Mouse (Mus musculus) adrenal gland (tissue): ENCODE measurements around the gene Gm12166.

Experiments
- intact Hi-C: fragments of 180-260 bp; cut with DNase I; formaldehyde crosslinking; loops from one replicate; pipeline ENCODE4 v1.15.1; 2025
- long read RNA-seq, 2 experiments: library from polyadenylated mRNA; unstranded; transcript quantifications; one replicate each; pipeline ENCODE4 v2.0.0; 2020; ENCODE audit warnings: borderline replicate concordance in 1 of 2; ENCODE audit not compliant: insufficient replicate concordance in 1 of 2

Gene Gm12166
- long read RNA-seq, experiment 1, partial matches to known transcripts = 0 of 3 reads
- long read RNA-seq, experiment 1, other reads (novel, unspliced or antisense) = 0 of 3 reads
- long read RNA-seq, experiment 2, partial matches to known transcripts = 0 of 4 reads
- long read RNA-seq, experiment 2, other reads (novel, unspliced or antisense) = 0 of 4 reads

DNA sequence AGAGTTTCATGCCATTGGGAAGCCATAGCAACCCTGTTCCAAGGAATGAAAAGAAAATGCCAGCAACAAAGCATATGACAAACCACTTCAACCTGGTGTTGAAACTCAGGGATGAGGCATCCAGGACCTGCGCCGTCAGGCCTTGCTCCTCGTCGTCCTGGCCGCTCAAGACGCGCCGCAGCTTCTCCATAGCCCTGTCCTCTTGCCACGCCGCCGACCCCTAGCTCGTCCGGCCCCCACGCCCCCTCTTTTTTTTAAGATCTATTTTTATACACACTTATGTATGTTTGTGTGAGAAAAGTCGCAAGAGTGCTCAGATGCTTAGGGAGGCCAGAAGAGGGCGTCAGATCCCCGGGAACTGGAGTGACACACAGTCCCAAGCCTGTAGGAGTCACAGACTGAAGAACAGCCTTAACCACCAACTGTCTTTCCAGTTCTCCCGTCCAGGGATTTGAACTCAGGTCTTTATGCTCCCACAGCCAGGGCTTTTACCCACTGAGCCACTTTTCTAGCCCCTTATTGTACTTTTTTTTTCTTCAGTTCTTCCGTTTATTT lies at the start of gene Gm12166:
Gene Gm12166 (minus strand): TSS at position 217 of the 555 bp plus-strand sequence.
- intact Hi-C loops = loop anchor here (5.0 kb wide), 2 partner anchors 35 to 165 kb away; no protein-coding TSS in a partner anchor

DNA sequence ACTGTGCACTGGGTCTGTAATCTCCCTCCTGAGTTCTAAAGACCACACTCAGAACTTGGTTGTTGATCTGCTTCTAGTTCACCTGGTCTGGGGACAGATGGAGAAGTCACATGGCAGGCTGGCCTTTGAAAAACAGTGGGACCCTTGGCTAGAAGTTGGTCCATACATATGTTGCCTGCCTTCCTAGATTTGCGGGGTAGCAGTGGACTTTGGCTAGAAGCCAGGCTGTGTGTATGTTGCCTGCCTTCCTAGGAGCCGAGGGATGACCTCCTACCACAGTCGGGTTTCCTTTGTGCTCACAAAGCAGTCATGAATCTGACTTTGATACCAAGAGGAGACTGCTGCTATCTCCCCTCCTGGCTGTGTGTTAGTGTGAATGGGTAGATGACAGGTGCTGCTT lies 44.9 kb upstream of the Gm12166 start:
- intact Hi-C loops = no loop called here

DNA sequence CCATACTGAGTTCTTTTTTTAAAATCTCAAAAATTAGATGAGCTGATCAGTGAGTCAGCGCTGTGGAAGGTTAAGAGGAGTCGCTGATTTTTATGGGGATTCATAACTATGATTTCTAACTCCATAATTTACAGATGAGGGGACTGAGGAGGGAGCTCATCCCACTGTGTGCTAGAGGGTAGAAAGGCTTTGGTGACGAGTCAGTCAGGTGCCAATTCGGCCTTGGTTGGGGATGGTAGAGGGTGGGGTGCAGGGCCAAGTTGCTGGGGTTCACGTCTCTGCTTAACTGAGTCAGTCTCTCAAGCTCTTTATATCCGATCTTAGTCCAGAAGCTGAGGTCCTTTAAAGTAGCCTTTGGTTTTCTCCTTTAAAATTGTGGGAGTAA lies 44.1 kb upstream of the Gm12166 start:
- intact Hi-C loops = no loop called here

DNA sequence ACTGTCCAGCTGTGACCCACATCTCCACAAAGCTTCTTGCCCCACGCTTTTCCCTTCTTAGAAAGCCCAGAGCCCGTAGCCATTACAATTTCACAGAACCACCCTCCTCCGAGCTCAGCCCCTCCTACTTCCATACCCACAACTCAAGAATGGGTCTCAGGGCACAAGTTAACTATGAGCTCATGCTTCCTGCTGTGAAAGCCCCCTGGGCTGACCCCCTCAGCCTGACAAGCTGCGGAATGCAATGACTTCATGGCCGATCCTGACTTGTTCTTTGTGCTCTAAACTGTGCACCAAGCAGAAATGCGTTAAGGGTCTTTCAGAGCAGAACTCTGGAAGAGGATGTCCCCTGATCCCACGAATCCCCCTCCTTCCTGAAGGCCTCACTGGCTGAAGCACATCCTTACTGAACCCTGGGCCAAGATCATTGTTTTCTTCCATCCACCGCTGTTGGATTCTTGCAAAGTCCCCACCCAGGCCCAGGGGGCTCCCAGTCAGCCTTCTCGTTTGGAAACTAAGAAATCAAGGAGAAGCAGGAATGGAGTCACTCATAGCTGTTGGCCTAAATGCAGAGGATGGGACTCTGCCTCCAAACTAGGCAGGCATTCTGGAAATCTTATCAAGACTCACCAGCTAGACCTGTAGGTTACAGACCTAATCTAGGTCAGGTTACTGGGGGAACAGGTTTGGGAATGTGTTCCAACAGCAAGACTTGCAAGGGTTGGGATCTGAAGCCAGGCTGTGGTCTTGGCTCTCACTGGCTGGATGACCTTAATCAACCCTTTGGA lies 43.5 kb upstream of the Gm12166 start:
- intact Hi-C loops = no loop called here

DNA sequence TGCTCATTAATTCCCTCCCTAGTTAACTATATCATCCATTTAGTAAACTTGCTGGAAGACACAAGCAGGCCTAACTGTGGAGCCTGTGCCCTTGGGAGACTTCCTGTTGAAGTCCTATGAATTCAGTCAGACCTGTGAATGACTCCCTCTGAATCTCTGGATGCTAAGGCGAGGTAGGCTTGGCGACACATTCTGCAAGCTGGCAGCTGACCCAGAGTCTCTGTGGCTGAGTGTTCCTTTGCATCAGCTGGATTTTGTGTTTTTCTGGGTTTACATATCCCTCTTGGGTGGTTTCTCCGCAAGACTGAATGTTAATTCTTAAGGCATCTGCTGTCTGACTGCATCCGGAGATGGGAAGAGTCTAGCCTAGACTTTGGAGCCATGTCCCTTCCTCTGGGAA lies 40.0 kb upstream of the Gm12166 start:
- intact Hi-C loops = no loop called here

DNA sequence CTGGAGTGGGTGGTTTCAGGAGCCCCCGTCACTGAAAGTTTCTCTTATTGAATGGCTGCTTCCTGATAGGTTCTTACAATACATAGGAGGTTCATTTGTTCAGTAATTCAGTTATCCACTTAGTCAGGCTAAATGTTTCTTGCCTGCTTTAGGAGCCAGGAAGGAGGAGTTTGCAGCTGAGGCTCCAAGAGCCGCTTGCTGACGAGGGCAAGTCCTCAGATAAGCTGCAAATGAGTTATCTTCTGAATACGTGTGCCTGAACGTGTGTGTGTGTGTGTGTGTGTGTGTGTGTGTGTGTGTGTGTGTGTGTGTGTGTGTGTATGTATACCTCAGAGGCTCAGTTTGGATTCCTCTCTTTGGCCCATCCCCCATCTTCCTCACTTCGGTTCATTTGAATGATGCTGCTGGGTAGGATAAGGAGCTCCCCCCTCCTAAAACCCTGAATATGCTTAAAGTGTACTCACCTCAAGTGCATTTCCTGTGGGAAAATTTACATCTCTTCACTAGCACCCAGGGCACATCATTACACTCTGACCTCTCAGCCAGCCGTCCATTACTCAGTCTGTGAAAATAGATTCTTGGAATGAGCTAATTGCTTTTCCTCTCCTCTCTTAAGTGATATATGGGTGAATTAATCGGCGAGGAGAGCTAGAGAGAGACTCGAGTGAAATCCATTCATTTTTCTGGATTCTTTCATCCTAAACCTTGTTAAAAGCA lies 39.0 kb upstream of the Gm12166 start:
- intact Hi-C loops = no loop called here

DNA sequence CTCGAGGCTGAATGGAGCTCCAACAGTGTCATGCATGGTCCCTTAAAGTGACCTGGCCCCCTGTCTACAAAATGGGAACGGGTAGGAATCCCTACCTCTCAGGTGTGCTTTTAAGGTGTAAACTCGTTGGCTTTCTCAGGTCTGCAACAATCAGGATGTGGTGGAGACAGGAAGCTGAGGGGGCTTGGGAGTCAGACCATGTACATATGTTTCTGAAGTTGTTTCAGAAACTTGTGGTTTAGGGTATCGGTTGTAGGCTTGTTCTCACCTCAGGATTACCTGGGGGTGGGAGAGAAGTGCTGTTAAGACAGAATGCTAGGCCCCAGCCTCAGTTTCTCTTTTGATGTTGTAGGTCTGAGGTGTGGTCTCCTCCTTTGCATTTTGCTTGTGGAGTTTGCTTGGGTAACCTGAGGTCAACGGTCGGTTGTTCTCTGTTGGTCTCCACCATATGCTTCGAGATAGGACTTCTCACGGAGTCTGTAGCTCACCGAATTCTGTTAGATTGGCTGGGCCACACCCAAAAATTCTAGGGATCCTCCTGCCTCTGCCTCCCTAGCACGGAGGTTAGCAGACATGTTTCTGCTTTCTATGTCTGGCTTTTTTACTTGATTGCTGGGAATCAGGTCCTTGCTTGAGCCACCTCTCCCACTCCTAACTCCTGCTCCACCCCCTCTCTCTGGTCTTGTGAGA lies 38.1 kb upstream of the Gm12166 start:
- intact Hi-C loops = no loop called here

DNA sequence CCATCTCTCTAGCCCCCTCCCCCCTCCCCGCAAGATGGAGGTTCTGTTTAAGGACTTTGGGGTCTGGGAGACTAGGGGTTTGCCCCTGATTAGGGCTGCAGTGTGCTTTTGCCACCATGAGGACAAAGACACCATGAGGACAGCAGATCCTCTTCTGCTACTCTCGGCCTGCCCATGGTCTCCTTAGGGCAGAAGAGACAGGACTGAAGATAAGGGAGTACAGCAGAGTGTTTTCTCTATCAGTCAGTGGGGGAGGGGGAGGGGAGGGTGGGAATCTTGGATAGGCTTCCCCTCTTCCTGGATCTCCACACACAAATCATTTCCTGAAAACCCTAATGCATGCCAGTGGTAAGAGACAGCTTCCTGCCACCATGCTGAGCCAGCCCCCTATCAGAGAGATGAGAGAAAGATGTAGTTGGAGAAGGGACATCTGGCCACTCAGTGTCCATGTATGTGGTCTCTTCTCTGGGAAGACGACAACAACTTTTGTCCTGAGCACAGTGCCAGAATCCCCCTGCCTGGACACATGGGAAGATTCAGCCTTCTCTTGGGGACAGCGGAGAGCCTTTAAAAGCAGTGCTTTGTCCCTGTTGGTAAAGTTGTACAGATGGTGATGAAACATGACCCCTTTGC lies 37.1 kb upstream of the Gm12166 start:
- intact Hi-C loops = no loop called here

DNA sequence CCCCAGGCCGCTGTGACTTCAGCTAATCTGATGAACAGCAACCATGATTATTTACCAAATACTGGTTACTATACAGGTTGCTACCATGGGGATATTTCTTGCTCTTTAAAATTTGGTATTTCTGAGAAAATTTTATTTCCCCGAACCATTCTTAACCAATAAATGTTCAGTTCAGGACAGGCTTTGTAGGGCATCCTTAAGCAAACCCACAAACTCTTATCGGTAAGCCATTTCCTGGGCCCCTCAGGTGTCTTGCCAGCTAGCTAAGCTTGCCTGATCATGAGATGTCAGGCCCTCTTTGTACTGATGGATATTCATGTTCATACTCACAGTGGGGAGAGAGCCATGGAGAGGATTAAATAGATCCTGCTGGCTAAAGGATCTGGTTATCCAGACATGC lies 34.3 kb upstream of the Gm12166 start:
- intact Hi-C loops = no loop called here

DNA sequence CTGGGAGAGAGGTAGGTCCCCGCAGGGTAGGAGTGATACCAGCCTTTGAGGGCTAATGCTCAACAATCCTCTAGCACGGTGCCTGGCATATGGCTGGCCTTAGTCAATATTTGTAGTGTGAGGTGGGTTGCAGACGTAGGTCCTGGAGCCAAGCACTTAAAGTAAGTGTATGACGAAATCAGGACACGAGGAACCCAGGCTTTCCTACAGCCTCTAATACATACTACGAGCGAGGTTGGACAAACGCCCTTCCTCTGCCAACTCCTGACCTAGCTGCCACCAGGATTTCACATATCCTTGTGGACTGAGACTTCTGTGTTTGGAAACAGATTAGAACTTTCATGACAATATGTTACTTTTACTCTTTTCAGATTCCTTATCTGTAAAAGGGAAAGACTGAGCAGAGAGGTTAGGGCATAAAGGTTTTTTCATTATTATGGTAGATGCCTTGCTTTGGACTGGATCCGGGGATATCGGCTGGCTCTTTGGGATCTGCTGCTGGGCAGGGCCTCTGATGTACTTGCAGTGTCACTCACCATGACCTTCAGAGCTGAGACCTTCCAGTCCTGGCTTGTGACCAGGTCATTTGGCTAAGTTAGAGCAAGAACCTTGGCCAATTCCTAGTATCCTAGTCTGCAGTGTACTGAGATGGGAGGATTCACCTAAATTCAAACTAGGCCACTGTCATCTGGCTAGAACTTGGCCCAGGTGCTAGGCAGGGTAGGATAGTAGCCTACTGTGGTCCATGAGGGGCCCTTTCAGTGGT lies 33.5 kb upstream of the Gm12166 start:
- intact Hi-C loops = no loop called here

DNA sequence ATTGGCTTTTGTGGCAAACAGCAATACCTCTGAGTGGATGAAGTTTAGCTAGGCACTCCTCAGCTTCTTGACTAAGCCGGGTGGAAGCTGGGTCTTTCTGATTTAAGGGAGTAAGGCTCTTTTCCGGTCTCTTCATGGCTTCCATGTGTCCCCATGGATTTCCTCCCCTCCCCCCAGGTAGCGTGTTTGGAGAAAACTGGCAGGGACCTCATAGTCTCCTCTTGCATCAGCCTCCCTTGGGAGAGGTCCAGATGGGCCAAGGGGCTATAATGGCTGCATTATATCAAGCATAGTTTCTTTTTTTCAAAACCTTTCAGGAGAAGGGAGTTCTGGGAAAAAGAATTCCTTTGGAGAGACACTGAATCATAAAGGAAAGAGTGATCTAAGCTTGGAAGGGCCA lies 32.4 kb upstream of the Gm12166 start:
- intact Hi-C loops = no loop called here

DNA sequence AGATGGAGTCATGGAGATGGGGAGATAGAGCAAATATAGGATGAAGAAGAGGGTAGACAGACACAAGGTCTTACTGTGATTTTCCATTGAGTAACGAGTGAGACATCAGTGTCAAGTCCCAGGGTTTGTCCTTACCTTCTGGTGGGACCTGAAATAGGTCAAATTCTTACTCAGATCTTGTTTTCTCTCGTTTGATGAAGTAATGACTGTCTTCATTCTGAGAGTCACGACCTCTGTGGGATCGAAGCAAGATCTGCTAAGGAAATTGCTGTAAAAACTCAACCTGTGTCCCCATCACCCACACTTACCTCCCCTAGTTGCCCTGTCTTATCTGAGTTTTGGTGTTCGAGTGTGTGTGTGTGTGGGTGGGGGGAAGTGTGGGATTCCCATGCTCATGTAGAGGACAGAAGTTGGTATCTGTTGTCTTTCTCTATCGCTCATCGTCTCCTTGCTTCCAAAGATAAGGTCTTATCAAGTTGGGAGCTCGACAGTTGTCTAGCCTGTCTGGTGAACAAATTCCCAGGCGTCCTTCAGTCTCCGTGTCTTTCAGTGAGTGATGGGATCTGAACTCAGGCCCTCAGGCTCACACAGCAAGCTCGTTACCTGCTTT lies 31.8 kb upstream of the Gm12166 start:
- intact Hi-C loops = no loop called here

DNA sequence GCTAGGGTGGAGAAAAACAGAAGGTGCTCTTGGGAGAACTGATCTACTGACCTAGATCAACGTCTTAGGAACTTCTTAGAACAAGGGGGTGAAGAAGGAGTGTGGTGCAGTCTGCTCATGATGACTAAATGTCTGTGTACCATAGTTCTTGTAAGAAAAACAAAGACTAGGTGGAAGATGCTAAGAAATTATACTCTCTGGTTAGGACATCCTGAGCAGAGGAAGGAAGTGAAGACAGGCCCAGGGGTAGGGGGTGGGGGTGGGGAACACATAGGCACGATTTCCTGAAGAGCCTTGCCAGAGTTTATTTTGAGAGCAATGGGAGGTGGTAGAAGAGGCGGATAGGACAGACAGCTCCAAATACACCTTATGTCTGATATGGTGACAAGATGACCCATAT lies 31.3 kb upstream of the Gm12166 start:
- intact Hi-C loops = no loop called here

DNA sequence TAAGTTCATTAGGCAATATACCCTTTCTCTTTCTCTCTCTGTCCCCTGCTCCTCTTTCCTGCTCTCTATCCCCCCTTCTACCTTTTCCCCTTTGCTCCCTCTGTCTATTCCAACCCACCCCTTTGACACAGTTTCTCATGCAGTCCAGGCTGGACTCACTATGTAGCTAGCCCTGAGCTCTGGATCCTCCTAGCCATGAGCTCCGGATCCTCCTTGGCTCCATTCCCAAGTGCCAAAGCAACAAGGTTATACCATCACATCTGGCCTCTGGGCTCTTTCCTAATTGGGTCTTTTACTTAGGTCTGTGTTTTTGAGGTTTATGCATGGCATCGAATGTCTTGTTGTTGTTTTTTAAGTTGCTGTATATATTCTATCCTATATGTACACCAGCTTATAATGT lies 29.0 kb upstream of the Gm12166 start:
- intact Hi-C loops = no loop called here

DNA sequence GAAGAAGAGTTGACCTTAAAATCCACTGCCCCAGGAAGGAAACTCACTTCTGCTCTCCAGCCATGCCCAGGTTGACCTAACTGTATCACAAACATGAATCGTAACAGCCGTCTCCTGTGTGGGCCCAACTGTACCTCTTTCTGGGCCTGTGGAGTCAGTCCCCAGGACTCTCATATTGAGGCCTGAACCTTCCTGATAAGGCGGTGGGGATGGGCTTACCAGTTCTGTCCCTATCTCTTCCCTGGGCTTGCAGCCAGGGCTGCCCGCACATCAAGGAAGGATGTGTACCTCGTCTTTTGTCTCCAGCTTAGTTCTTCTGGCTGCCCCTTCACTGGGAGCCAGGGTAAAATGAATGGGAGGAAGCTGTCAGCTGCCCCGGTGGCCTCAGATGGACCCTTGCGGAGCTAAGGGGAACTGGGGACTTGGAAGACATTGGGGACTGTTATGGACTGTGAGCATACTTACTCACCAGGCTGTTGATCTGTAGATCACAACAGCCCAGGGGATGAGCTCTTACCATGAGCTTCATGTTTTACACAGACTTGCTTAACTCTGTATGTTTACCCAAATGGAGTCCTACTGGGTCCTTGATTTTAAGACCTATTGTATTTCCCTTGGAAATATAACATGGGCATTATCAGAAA lies 25.7 kb upstream of the Gm12166 start:
- intact Hi-C loops = no loop called here

DNA sequence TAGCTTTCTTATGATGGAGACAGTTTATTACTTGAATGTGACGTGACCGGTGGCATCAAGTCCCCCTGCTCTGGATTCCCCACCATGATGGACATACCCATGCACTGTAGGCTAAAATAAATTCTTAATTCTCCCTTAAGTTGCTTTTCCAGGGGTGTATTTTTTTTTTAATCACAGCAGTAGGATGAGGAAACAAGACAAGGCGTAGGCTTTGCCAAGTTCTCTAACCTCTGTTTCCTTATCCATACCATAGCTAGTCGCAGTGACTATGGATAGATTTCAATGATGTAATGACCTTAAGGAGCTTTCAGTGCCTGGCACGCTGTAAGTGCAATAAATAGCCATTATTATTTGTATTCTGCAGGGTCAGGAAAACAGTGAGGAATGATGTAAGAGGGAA lies 25.2 kb upstream of the Gm12166 start:
- intact Hi-C loops = no loop called here

DNA sequence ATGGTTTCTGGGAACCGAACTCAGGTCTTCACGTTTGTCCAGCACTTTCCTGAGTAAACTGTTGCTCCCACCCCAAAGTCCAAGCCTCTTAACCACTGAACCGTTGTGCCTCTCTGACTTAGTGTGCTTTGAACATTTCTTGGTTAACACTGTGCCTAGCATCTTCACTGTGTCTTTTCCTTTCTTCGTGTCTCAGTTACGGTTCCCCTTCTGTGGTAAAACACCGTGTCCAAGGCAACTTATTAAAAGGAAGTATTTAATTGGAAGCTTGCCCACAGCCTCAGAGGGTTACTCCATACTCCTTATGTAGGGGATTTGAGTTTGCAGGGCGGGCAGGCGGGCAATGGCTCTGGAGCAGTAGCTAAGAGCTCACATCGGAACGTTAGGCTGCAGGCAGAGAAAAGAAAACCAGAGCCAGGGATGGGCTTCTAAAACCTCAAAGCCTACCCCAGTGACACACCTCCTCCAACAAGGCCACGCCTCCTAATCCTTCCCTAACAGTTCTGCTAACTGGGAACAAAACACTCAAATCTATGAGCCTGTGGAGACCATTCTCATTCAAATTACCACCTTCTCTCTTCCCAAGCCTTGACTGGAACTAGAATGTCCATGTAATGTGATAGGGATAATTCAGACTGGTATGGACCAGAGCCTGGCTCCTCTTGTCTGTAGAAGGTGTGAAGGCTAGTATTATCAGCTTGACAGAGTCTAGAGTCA lies 24.5 kb upstream of the Gm12166 start:
- intact Hi-C loops = no loop called here

DNA sequence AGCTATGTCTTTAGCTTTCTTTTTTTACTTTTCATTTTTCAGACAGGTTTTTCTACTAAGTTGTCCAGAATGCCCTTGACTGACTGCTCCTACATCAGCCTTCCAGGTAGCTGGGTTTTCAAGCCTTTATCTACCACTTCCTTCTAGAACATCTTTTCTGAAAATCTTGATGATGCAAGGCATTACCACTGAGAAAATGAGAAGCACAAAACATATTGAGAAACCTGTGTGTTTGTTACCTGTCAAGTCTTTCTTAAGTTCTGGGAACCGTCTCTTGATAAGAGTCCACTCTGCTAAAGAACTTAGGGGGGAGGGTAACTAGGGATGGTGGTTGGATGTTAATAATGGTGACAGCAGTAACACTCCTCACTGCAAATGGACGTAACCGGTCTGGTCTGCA lies 23.4 kb upstream of the Gm12166 start:
- intact Hi-C loops = no loop called here
